Mouse (Mus musculus) liver, embryonic 12.5 days (tissue): ENCODE data around the gene Aptx. TPM values are rescaled to one million over a fixed set of nuclear protein-coding genes. Genes with fewer than 3 reads are reported as not detected.

Experiments
- ATAC-seq: fragments of 200-750 bp; cut with Nextera tagmentation; 2 replicates; pipeline ENCODE4 v1.8.0; 2017; ENCODE audit warnings: moderate number of reproducible peaks, mild to moderate bottlenecking, moderate library complexity
- H3K27ac ChIP-seq: fragments of 300-500 bp; sonication (generic); 2 replicates; pipeline ENCODE4 v1.5.1; 2016; ENCODE audit warnings: mild to moderate bottlenecking
- H3K27me3 ChIP-seq: fragments of 300-500 bp; sonication (generic); replicated peaks from 2 replicates; pipeline ENCODE4 v1.6.1; 2016; ENCODE audit warnings: mild to moderate bottlenecking, moderate library complexity
- H3K36me3 ChIP-seq: fragments of 300-500 bp; sonication (generic); 2 replicates; pipeline ENCODE4 v1.6.1; 2016; ENCODE audit warnings: mild to moderate bottlenecking, moderate library complexity
- H3K4me1 ChIP-seq: fragments of 300-500 bp; sonication (generic); 2 replicates; pipeline ENCODE4 v1.6.1; 2016
- H3K4me2 ChIP-seq: fragments of 300-500 bp; sonication (generic); 2 replicates; pipeline ENCODE4 v1.6.1; 2016; ENCODE audit warnings: mild to moderate bottlenecking, moderate library complexity
- H3K4me3 ChIP-seq: fragments of 300-500 bp; sonication (generic); 2 replicates; pipeline ENCODE4 v1.5.1; 2016; ENCODE audit warnings: mild to moderate bottlenecking, moderate library complexity
- H3K9ac ChIP-seq: fragments of 300-500 bp; sonication (generic); 2 replicates; pipeline ENCODE4 v1.6.1; 2016; ENCODE audit warnings: mild to moderate bottlenecking, moderate library complexity
- H3K9me3 ChIP-seq: fragments of 300-500 bp; sonication (generic); replicated peaks from 2 replicates; pipeline ENCODE4 v1.6.1; 2016; ENCODE audit warnings: mild to moderate bottlenecking, moderate library complexity
- WGBS: fragments of 180-500 bp; shearing (Covaris S2); methylation state at CpG from one replicate; pipeline ENCODE4 v1.1.7; 2016; ENCODE audit not compliant: insufficient replicate concordance; 5-methylcytosine and 5-hydroxymethylcytosine counted together
- microRNA counts: library from miRNA; unstranded; fragments of <30 nt; microRNA quantifications from one replicate; lab custom pipeline; 2017
- microRNA-seq: library from miRNA; unstranded; fragments of <30 nt; microRNA quantifications from one replicate; pipeline ENCODE4, GENCODE M21; 2017
- polyA plus RNA-seq: library from polyadenylated mRNA; unstranded; fragments of >200 nt; fragmentation: Nextera tagmentation; extraction: Ambion mirVana; gene quantifications from 2 replicates; pipeline ENCODE4 v1.2.1, GENCODE M21; 2016

Aptx gene
- polyA plus RNA-seq, 1 experiment from 2014 or later = 13.8 TPM

- no peak overlapping the region for H3K4me3 ChIP-seq
- no peak overlapping the region for H3K27ac ChIP-seq
- no peak overlapping the region for H3K4me2 ChIP-seq
- H3K4me1 ChIP-seq = no peaks in the 10 kb centered on the region
- H3K9me3 ChIP-seq = no peaks in the 10 kb centered on the region
- H3K9ac ChIP-seq = no peak overlapping the region
- no peak for ATAC-seq
- H3K27me3 ChIP-seq = no peaks in the 10 kb centered on the region
- no peaks in the 10 kb centered on the region for H3K36me3 ChIP-seq
- whole genome bisulfite sequencing = 74% methylated on average over 2 of the region's 2 CpGs
These were observed 51.9 kb downstream of the Aptx start for GRCm38 (mm10) chr4:40651055-40651454.

- ATAC-seq = no peak
- Histone ChIP-seq H3K27me3 (no peaks in the 10 kb centered on the region), H3K4me1 (no peaks in the 10 kb centered on the region), H3K36me3 (no peaks in the 10 kb centered on the region), H3K4me3 (no peak overlapping the region), H3K9ac (no peak overlapping the region), H3K9me3 (no peaks in the 10 kb centered on the region), H3K27ac (no peak overlapping the region), H3K4me2 (no peak overlapping the region)
- 56% methylated on average over 5 of the region's 5 CpGs for WGBS
These were observed 53.9 kb downstream of the Aptx start for GRCm38 (mm10) chr4:40649111-40649510.

DNA sequence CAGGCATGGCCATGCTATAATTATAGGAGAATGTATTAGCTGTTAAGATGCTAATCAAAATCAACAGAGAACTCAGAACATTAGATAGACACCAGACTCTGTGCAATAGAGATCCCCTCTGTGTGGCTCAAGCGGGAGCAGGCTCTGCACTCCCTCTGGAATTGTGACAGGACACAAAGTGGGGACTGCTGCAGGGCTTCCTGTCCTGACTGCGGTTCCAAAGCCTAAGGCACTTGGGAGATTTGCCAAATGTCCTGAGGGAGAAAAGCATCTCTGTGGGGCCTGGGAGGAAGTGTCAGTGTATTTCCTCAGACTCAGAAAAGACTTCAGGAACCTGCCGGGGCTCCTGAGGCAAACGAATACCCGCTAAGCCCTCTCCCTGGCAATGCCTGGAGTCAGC lies 59.4 kb downstream of the Aptx start:
- ATAC-seq = no peak
- H3K27ac ChIP-seq = no peak overlapping the region
- WGBS = 45% methylated on average over 5 of the region's 5 CpGs
- H3K36me3 ChIP-seq = no peaks in the 10 kb centered on the region
- H3K9me3 ChIP-seq = no peaks in the 10 kb centered on the region
- H3K4me1 ChIP-seq = no peaks in the 10 kb centered on the region
- H3K4me2 ChIP-seq = no peak overlapping the region
- H3K4me3 ChIP-seq = no peak overlapping the region
- H3K9ac ChIP-seq = no peak overlapping the region
- H3K27me3 ChIP-seq = no peaks in the 10 kb centered on the region

DNA sequence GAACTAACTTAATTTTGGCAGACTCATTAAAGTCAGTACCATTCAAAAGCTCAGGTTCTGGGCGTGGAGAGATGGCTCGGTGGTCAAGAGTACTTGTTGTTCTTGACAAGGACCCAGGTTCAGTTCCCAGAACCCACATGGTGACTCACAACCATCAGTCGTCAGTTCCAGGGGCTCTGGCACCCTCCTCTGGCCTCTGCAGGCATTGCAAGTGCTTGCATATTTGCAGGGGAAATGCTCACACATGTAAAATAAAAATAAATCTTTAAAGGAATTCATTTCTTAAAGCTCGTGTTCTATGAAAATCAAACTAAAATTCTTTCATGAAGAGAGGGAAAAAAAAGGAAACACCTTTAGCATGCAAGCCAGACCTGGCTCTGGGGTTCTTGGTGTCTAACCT lies 62.0 kb downstream of the Aptx start:
- Histone ChIP-seq H3K27me3 (no peaks in the 10 kb centered on the region), H3K4me1 (no peaks in the 10 kb centered on the region), H3K4me2 (no peak overlapping the region), H3K27ac (no peak overlapping the region), H3K9me3 (no peaks in the 10 kb centered on the region), H3K36me3 (no peaks in the 10 kb centered on the region), H3K9ac (no peak overlapping the region), H3K4me3 (no peak overlapping the region)
- ATAC-seq = no peak
- 70% methylated on average over 4 of the region's 4 CpGs for WGBS

MicroRNAs within 50 kb of the gene (microRNA counts, 519-probe panel; counts per million panel counts)
- microRNA mmu-miR-207 (lab: Ali Mortazavi, UCI) = 582 counts per million, percentile 70 among the panel's probes with 10 or more counts

Small RNA genes within 50 kb of the gene (microRNA-seq; reads per million reads assigned to microRNA genes)
- gene Mir207 = not detected

Other genes with a start within 250 kb of the Aptx start
- 0.12 and 0.35 TPM in 2 replicates for gene Tmem215, start 231.0 kb downstream of the Aptx start, polyA plus RNA-seq
- 245 and 261 TPM in 2 replicates for gene Dnaja1, start 19.0 kb upstream of the Aptx start, polyA plus RNA-seq
- 107 and 112 TPM in 2 replicates for gene Smu1, start 54.7 kb upstream of the Aptx start, polyA plus RNA-seq
- gene B4galt1, start 150.8 kb upstream of the Aptx start, polyA plus RNA-seq = 39.6 and 40.0 TPM in 2 replicates
- 0.58 TPM in 1 of 2 replicates, not detected in the other for gene Spink4, start 216.9 kb upstream of the Aptx start, polyA plus RNA-seq
- gene Bag1, start 245.1 kb upstream of the Aptx start, polyA plus RNA-seq = 185 and 192 TPM in 2 replicates
- gene Chmp5, start 245.2 kb upstream of the Aptx start, polyA plus RNA-seq = 48.6 and 48.7 TPM in 2 replicates